Mouse (Mus musculus) midbrain, embryonic 12.5 days (tissue): Measurements from ENCODE around the gene Gm17455. TPM values are rescaled to one million over a fixed set of nuclear protein-coding genes. Genes with fewer than 3 reads are reported as not detected.

Source experiments
- ATAC-seq: fragments of 200-750 bp; cut with Nextera tagmentation; 2 replicates; pipeline ENCODE4 v1.8.0; 2017; ENCODE audit warnings: low read depth, moderate TSS enrichment, moderate library complexity; ENCODE audit not compliant: low FRiP score
- H3K27ac ChIP-seq: fragments of 300-500 bp; sonication (generic); replicated peaks from 2 replicates; pipeline ENCODE4 v1.5.1; 2016; ENCODE audit warnings: mild to moderate bottlenecking
- H3K27me3 ChIP-seq: fragments of 300-500 bp; sonication (generic); 2 replicates; pipeline ENCODE4 v1.6.1; 2016; ENCODE audit warnings: mild to moderate bottlenecking
- H3K36me3 ChIP-seq: fragments of 300-500 bp; sonication (generic); 2 replicates; pipeline ENCODE4 v1.6.1; 2016
- H3K4me1 ChIP-seq: fragments of 300-500 bp; sonication (generic); 2 replicates; pipeline ENCODE4 v1.6.1; 2016
- H3K4me2 ChIP-seq: fragments of 300-500 bp; sonication (generic); replicated peaks from 2 replicates; pipeline ENCODE4 v1.6.1; 2016; ENCODE audit warnings: mild to moderate bottlenecking, moderate library complexity
- H3K4me3 ChIP-seq: fragments of 300-500 bp; sonication (generic); 2 replicates; pipeline ENCODE4 v1.5.1; 2016; ENCODE audit warnings: mild to moderate bottlenecking
- H3K9ac ChIP-seq: fragments of 300-500 bp; sonication (generic); replicated peaks from 2 replicates; pipeline ENCODE4 v1.6.1; 2016; ENCODE audit warnings: mild to moderate bottlenecking, moderate library complexity
- H3K9me3 ChIP-seq: fragments of 300-500 bp; sonication (generic); 2 replicates; pipeline ENCODE4 v1.6.1; 2016; ENCODE audit warnings: mild to moderate bottlenecking
- WGBS: fragments of 180-500 bp; shearing (Covaris S2); methylation state at CpG from one replicate; pipeline ENCODE4 v1.1.7; 2016; 5-methylcytosine and 5-hydroxymethylcytosine counted together
- polyA plus RNA-seq: library from polyadenylated mRNA; unstranded; fragments of >200 nt; fragmentation: Nextera tagmentation; extraction: Ambion mirVana; gene quantifications from 2 replicates; pipeline ENCODE4 v1.2.1, GENCODE M21; 2016

Gm17455 gene
- 3.0 and 3.7 TPM in 2 replicates for polyA plus RNA-seq

DNA sequence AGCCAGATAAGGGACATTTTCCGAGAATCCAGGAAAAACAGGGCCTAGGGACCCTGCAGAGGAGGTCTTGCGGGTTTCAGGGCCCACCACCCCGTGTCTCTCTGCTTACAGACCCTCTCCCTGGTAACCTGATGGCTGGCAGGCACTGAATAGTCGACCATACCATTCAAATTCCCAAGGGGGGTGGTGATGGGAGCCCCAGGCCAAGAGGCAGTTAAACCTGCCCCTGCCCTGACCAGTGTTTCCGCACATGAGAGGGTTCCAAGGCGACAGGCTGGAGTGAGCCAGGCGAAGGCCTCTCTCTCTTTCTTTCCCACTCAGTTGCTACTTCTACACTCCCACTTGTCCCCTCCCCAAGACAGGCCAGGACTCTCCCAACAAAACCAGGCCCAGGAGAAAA lies at the start of gene Gm17455:
Gene Gm17455 (plus strand): TSS at position 278 of the 400 bp plus-strand sequence.
- no peaks in the 10 kb centered on the region for H3K9me3 ChIP-seq
- peaks cover 7% of the 10 kb centered on the region; the same call in 1 of the 2 replicates for H3K27me3 ChIP-seq
- H3K36me3 ChIP-seq: no peaks in the 10 kb centered on the region
- peak within 1 kb of the TSS; percentile 4; the same call in 1 of the 2 replicates for H3K4me2 ChIP-seq
- peaks cover 8% of the 10 kb centered on the region; the same call in 1 of the 2 replicates for H3K4me1 ChIP-seq
- peak within 1 kb of the TSS; percentile 43 for H3K27ac ChIP-seq
- no peak for ATAC-seq
- no peak within 1 kb of the TSS for H3K4me3 ChIP-seq
- 47% methylated on average over 7 of the region's 7 CpGs for WGBS
- H3K9ac ChIP-seq: 0 out of 2 replicates have a peak within 1 kb of the TSS, but pooled peaks have one; percentile 4

DNA sequence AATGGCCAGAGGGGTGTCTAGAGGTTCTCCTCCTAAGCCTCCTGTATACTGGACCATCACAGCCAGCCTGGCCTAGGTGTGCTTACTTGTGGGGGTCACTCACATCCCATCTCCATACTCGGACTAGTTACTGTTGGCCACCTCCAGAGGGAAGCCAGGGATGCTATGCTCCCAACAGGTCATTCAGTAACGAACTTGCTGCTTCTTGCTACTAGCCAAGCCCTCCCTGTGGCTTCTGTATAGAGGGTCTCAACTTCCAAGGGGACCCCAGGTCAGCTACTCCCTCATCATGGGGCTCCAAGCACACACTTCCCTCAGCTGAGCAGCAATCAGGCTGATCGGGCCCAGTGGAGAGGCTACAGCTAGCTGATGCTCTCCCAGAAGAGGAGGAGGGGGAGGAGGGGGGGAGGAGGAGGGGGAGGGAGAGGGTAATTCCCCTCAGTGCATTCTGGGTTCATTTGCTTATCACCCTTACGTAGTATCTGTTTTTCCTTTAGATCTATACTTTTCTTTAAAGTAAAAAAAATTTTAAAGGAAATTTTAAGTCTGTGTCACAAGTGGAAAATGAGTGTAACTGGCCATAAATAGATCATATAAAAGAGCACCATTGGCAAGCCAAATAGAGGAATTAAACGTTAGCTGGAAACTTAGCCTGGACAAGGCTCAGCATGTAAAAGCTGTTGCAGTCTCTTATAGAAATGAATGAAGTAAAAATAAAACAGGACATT lies 49.3 kb upstream of the Gm17455 start:
- 43% methylated on average over 5 of the region's 5 CpGs for WGBS
- no peak for ATAC-seq
- 0 out of 2 replicates have a peak overlapping the region, but pooled peaks have one; percentile 1 for H3K4me2 ChIP-seq

DNA sequence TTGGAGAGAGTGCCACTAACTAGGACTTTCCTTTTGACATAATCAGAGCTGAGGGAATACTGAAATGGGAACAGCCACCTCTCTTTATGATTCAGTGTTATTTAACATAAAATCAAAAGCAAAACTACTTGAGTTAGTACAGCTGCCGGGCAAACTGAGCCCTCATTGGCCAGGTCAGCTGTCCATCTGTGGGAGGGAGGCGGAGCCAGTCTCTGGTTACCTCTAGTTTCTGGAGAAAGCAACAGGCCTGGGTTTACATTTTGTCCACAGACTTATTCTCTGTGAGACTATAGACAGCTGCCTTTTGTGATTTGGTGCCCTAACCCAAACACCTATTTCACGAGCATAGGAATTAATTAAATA lies 48.7 kb upstream of the Gm17455 start:
- no peaks in the 10 kb centered on the region for H3K36me3 ChIP-seq
- peak; percentile 25; the same call in 1 of the 2 replicates for ATAC-seq
- no peak overlapping the region for H3K27ac ChIP-seq
- peaks cover 32% of the 10 kb centered on the region for H3K4me1 ChIP-seq
- H3K4me3 ChIP-seq: no peak overlapping the region
- WGBS: 56% methylated on average over 3 of the region's 3 CpGs
- 0 out of 2 replicates have a peak overlapping the region, but pooled peaks have one; percentile 1 for H3K4me2 ChIP-seq
- no peak overlapping the region for H3K9ac ChIP-seq
- H3K9me3 ChIP-seq: no peaks in the 10 kb centered on the region
- peaks cover 31% of the 10 kb centered on the region for H3K27me3 ChIP-seq

More for the DNA sequence above, 49.3 kb upstream of the Gm17455 start:
- H3K4me3 ChIP-seq: no peak overlapping the region
- H3K9ac ChIP-seq: no peak overlapping the region
- H3K4me1 ChIP-seq: peaks cover 32% of the 10 kb centered on the region
- H3K36me3 ChIP-seq: no peaks in the 10 kb centered on the region
- peaks cover 32% of the 10 kb centered on the region for H3K27me3 ChIP-seq
- no peak overlapping the region for H3K27ac ChIP-seq
- no peaks in the 10 kb centered on the region for H3K9me3 ChIP-seq

DNA sequence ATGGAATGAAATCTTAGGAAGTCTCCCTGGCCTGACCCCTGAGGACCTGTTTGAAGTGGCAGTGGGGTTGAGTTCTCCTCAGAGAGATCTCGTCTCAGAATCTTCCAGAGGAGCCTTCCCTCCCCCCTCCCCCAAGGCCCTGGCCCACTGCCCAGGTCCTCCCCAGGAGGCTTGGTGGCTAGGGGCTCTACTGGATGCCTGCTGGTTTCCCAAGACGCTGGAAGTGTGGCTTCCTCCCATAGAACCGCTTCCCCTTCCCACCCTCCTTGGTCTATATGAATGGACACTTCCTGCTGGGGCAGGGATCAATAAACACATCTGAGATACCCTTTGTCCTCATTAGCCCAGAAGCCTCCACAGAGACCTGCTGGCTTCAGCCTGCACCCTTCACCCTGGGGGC lies 48.3 kb upstream of the Gm17455 start:
- Histone ChIP-seq H3K4me3 (no peak overlapping the region), H3K9me3 (no peaks in the 10 kb centered on the region), H3K36me3 (no peaks in the 10 kb centered on the region), H3K27me3 (peaks cover 26% of the 10 kb centered on the region), H3K27ac (peak overlapping the region; percentile 21), H3K9ac (no peak overlapping the region), H3K4me1 (peaks cover 31% of the 10 kb centered on the region), H3K4me2 (no peak overlapping the region)
- peak; percentile 32; the same call in 1 of the 2 replicates for ATAC-seq
- 34% methylated on average over 3 of the region's 3 CpGs for WGBS

DNA sequence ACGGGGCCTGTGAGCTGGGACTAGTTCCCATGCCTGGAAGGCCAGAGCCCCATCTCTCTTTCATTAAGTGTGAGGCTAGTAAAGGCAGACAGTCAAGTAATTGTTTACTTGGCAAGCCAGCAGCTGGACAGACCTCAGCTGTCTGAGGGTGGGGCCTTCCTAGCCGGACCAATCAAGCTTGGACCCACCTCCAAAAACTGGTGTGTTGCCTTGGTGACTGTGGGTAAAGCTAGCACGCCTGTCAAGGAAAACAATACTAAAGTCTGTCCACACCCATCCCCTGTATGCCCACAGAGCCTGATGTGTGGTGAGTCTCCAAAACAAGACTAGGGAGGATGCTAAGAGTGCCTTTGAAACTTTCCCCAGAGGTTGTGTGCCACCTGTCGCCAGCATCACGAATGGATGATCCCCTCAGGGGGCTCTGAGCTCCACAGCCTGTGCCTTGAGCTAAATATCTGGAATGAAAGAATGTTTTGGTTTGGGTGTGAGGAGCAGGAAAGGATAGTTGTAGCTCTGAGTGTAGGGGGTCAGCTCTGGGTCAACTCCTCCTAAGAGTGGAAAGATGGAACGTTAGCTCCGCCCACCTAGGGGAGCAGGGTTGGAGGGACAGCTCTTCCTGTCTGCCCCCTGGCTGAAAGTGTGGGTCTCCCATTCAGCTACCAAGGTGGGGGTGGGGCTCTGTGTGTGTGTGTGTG lies 47.6 kb upstream of the Gm17455 start:
- Histone ChIP-seq H3K36me3 (no peaks in the 10 kb centered on the region), H3K4me3 (no peak overlapping the region), H3K4me1 (peaks cover 24% of the 10 kb centered on the region), H3K9me3 (no peaks in the 10 kb centered on the region), H3K4me2 (no peak overlapping the region), H3K9ac (no peak overlapping the region), H3K27me3 (peaks cover 20% of the 10 kb centered on the region), H3K27ac (peak overlapping the region; percentile 21; the same call in 1 of the 2 replicates)
- WGBS: 34% methylated on average over 7 of the region's 7 CpGs
- ATAC-seq: peak; percentile 66; the same call in 1 of the 2 replicates

DNA sequence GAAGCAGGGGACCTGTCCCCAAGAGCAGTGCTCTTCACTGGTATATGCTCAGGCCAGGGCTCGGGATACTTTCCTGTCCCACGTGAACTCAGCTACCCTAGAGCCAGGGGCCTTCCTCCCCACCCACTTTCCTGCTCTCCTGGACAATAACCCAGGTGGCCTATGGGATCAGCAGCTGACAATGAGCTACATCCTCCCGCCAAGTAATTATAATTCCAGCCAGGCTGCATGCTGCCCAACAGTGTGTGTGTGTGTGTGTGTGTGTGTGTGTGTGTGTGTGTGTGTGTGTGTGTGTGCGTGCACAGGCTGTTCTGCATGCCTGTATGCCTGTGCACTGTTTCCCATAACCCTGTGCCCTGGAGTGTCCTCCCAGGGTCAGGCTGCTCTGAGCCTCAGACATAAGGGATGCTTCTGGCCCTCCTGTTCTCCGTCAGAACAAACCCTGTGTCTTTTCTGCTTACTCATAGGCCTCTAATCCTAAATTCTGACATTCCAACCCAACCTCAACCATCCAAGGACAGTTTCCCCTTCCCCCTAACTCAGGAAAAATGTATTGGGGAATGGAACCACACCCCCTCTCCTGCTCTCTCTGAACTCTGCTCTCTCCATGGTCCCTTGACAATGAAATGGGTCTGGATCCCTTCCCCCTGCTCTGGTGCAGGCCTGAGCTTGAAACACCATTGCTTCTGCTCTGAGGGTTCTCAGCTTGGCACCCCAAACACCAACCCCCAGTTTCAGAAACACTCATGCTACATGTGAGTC lies 46.1 kb upstream of the Gm17455 start:
- no peak for ATAC-seq
- Histone ChIP-seq H3K9me3 (no peaks in the 10 kb centered on the region), H3K36me3 (no peaks in the 10 kb centered on the region), H3K27me3 (peaks cover 5% of the 10 kb centered on the region; the same call in 1 of the 2 replicates), H3K4me2 (no peak overlapping the region), H3K27ac (no peak overlapping the region), H3K9ac (no peak overlapping the region), H3K4me3 (no peak overlapping the region), H3K4me1 (peaks cover 22% of the 10 kb centered on the region)
- 60% methylated on average over 5 of the region's 5 CpGs for WGBS

DNA sequence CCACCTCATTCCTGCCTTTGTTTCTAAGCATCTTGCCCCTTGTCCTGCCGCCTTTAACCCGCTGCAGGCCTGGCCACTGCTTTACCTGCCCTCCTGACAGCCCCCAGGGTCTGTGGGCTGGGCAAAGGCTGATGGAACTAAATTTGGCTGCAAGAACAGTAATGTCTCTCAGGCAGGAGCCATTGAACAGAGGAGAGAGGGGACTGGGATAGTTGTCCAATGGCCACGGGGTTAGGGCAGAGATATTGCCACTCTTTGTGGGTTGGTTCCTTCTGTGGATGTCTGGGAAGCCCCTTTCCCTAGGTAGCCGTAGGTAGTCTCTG lies 45.6 kb upstream of the Gm17455 start:
- no peak for ATAC-seq

DNA sequence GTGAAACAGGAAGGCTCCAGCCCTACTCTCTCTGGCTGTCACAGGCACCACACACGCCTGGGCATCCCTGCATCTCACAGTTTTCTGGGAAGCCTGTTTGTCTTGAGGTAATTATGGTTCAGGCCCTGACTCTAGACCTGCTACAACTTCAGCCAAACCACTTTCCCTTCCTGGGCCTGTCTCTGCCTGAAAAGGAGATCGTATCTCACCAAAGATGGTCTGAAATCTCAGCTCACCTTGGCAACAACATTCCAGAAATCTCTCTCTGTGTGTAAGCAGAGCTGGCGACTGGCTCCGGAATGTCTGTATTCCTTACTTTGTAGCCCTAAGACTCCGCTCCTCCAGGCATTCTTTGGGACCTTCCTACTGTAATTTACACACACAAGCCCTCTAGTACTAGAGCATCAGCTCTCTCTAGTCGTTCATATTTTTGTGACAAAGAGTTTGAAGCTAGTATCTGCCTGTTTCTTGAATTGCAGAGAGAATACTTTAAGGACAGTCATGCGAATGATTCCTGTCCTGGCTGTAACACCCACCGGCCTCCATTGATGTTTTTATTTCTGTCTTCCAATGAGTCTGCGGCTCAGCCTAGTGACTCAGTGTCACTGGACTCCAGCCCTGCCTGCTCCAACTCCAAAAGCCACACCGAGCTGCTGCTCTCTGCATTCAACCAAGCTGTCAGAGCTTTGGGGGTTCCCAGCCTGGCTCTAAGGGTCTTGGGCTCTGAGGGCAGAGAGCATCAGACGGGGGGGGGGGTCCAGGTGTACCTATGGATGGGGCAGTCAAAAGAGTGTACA lies 44.4 kb upstream of the Gm17455 start:
- WGBS: 77% methylated on average over 11 of the region's 11 CpGs
- no peaks in the 10 kb centered on the region for H3K9me3 ChIP-seq
- H3K4me2 ChIP-seq: no peak overlapping the region
- no peaks in the 10 kb centered on the region for H3K27me3 ChIP-seq
- ATAC-seq: no peak
- H3K4me1 ChIP-seq: peaks cover 22% of the 10 kb centered on the region
- no peak overlapping the region for H3K4me3 ChIP-seq
- H3K36me3 ChIP-seq: no peaks in the 10 kb centered on the region
- no peak overlapping the region for H3K9ac ChIP-seq
- no peak overlapping the region for H3K27ac ChIP-seq

More for the DNA sequence above, 45.6 kb upstream of the Gm17455 start:
- H3K27ac ChIP-seq: no peak overlapping the region
- H3K4me3 ChIP-seq: no peak overlapping the region
- H3K9ac ChIP-seq: no peak overlapping the region
- 86% methylated on average over 4 of the region's 4 CpGs for WGBS
- peaks cover 23% of the 10 kb centered on the region for H3K4me1 ChIP-seq
- H3K36me3 ChIP-seq: no peaks in the 10 kb centered on the region
- H3K27me3 ChIP-seq: peaks cover under 1% of the 10 kb centered on the region; the same call in 1 of the 2 replicates
- H3K9me3 ChIP-seq: no peaks in the 10 kb centered on the region
- H3K4me2 ChIP-seq: no peak overlapping the region

DNA sequence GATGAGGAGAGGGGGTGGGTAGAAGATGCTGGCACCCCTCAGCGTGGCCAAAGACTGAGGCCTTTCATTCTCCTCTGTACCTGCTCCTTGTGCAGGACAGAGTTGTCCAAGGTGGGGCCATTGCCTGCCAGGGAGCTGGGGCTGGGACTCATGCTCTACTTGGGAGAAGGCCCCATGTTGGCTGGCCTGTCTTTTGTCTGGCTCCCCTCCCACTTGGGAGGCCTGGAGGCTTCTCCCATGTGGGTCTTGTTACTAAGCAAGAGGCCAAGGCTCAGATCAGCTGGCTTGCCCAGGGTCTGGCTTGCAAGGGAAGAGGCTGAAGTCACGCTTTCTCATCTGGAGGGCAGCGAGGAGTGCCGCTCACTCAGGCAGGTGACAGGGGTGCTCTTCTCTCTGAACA lies 42.1 kb upstream of the Gm17455 start:
- ATAC-seq: no peak
- Histone ChIP-seq H3K27ac (no peak overlapping the region), H3K36me3 (no peaks in the 10 kb centered on the region), H3K27me3 (no peaks in the 10 kb centered on the region), H3K9ac (no peak overlapping the region), H3K9me3 (no peaks in the 10 kb centered on the region), H3K4me2 (no peak overlapping the region), H3K4me3 (no peak overlapping the region), H3K4me1 (peaks cover 2% of the 10 kb centered on the region; the same call in 1 of the 2 replicates)
- 88% methylated on average over 4 of the region's 4 CpGs for WGBS

DNA sequence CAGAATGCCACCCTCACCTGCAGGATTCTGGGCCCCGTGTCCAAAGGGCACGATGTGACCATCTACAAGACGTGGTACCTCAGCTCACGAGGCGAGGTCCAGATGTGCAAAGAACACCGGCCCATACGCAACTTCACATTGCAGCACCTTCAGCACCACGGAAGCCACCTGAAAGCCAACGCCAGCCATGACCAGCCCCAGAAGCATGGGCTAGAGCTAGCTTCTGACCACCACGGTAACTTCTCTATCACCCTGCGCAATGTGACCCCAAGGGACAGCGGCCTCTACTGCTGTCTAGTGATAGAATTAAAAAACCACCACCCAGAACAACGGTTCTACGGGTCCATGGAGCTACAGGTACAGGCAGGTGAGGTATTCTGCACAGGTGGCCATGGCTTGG lies 41.6 kb upstream of the Gm17455 start:
- Histone ChIP-seq H3K27ac (no peak overlapping the region), H3K27me3 (no peaks in the 10 kb centered on the region), H3K4me3 (no peak overlapping the region), H3K36me3 (no peaks in the 10 kb centered on the region), H3K9ac (no peak overlapping the region), H3K4me1 (peaks cover 2% of the 10 kb centered on the region; the same call in 1 of the 2 replicates), H3K9me3 (no peaks in the 10 kb centered on the region), H3K4me2 (no peak overlapping the region)
- 93% methylated on average over 14 of the region's 14 CpGs for WGBS
- ATAC-seq: no peak

DNA sequence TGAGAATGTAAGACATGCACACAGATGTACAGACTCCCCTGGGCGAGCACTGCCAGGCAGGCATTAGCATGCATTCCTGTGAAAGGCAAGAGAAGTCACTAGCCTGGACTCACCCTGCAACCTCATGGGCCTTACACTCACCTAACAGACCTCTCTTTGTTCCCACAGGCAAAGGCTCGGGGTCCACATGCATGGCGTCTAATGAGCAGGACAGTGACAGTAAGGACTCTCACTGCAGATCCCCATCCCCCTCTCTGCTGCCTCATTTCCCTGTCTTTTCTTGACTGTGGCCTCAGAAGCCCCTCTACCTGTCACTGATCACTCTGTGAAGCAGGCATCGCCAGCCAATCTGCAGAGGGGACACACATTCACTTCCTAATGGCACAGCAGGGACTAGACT lies 40.8 kb upstream of the Gm17455 start:
- Histone ChIP-seq H3K27ac (no peak overlapping the region), H3K4me2 (no peak overlapping the region)

More for the DNA sequence above, 40.8 kb upstream of the Gm17455 start:
- no peak overlapping the region for H3K4me3 ChIP-seq
- no peaks in the 10 kb centered on the region for H3K27me3 ChIP-seq
- ATAC-seq: no peak
- no peak overlapping the region for H3K9ac ChIP-seq
- H3K9me3 ChIP-seq: no peaks in the 10 kb centered on the region
- H3K4me1 ChIP-seq: peaks cover 2% of the 10 kb centered on the region; the same call in 1 of the 2 replicates
- WGBS: 37% methylated on average over 4 of the region's 4 CpGs
- H3K36me3 ChIP-seq: no peaks in the 10 kb centered on the region
